ENCODE assay signal across 12 mouse cellular contexts in the genomic region with DNA sequence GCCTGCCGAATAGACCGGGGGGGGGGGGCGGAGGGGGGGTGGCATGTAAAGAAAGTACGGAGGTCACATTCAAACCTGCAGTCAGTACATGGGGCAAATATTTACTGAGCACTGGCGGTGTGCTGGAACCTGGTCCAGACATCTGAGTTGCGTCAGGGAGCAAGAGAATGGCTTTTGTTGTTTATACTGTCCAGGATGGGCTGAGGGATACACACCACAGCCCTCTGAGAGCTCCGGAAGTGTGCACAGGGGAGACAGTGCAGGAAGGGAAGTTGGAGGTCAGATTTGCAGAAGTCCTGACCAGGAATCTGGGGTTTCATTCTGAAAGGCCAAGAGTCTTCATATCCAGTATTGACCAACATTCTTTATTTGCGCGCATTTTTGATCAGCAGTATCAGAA. TPM values are rescaled to one million over a fixed set of nuclear protein-coding genes. Genes with fewer than 3 reads are reported as not detected.
DNase-seq lines count a peak whose midpoint lies in the region; ATAC-seq and TF ChIP-seq lines count a peak whose summit lies in the region.
"Had no signal": no experiment of that assay in that cellular context is flagged by ENCODE, and none has a peak within 500 bp of the region (broad histone marks: within the 10 kb centered on the region; RNA-seq: fewer than 3 reads in every experiment).

No protein-coding gene starts in this region.

- peaks cover 0 to 17% of the 10 kb centered on the region in 2 experiments; a peak in 2 of 4 replicates for H3K4me1 ChIP-seq in liver, embryonic 14.5 days (replicated peaks; ENCODE audit: control insufficient read depth in 2 of 2, insufficient read depth in 2 of 2, low read length in 1 of 2)
- 0 out of 2 replicates have a peak, but pooled peaks cover 3% of the 10 kb centered on the region for H3K4me1 ChIP-seq in hindbrain, embryonic 16.5 days (ENCODE audit: control insufficient read depth, insufficient read depth, low read depth, low read length)
- H3K4me1 ChIP-seq in forebrain, embryonic 13.5 days: no peaks in the 10 kb centered on the region; the same call in 1 of the 2 replicates

- H3K27me3 ChIP-seq in liver, embryonic 14.5 days (ENCODE audit: control insufficient read depth, insufficient read depth, low read length): no peaks in the 10 kb centered on the region
- no peaks in the 10 kb centered on the region for H3K27me3 ChIP-seq in hindbrain, embryonic 16.5 days (replicated peaks; ENCODE audit: control insufficient read depth, insufficient read depth, low read length)
- no peaks in the 10 kb centered on the region for H3K27me3 ChIP-seq in forebrain, embryonic 13.5 days

- no peak overlapping the region for H3K27ac ChIP-seq in liver, embryonic 14.5 days
- no peak overlapping the region for H3K27ac ChIP-seq in hindbrain, embryonic 16.5 days (ENCODE audit: low read depth, low read length)
- H3K27ac ChIP-seq in forebrain, embryonic 13.5 days: no peak overlapping the region

- no peaks in the 10 kb centered on the region for H3K9me3 ChIP-seq in liver, embryonic 14.5 days (ENCODE audit: control insufficient read depth, low read length)
- no peaks in the 10 kb centered on the region for H3K9me3 ChIP-seq in hindbrain, embryonic 16.5 days (ENCODE audit: control insufficient read depth, low read length)
- H3K9me3 ChIP-seq in forebrain, embryonic 13.5 days (replicated peaks): no peaks in the 10 kb centered on the region

- no peak overlapping the region for H3K4me3 ChIP-seq in liver, embryonic 14.5 days (ENCODE audit: insufficient read depth in 1 of 2, low read depth in 2 of 2, low read length in 2 of 2)
- no peak overlapping the region for H3K4me3 ChIP-seq in hindbrain, embryonic 16.5 days (ENCODE audit: low read length)
- H3K4me3 ChIP-seq in forebrain, embryonic 13.5 days: no peak overlapping the region

- H3K9ac ChIP-seq in liver, embryonic 14.5 days (replicated peaks): no peak overlapping the region
- no peak overlapping the region for H3K9ac ChIP-seq in hindbrain, embryonic 16.5 days (ENCODE audit: low read depth, low read length)
- no peak overlapping the region for H3K9ac ChIP-seq in forebrain, embryonic 13.5 days

- peak; percentile 71 for ATAC-seq in common myeloid progenitor, adult 5-6 weeks (replicated peaks; ENCODE audit: low read depth, poor library complexity, severe bottlenecking)
- ATAC-seq in liver, embryonic 14.5 days (ENCODE audit: insufficient read depth): peak; percentile 75
- peak; percentile 76 for ATAC-seq in megakaryocyte, adult 5-6 weeks (ENCODE audit: poor library complexity, severe bottlenecking)
- ATAC-seq in hindbrain, embryonic 16.5 days: no peak
- no peak for ATAC-seq in forebrain, embryonic 13.5 days

- no peak overlapping the region for H3K4me2 ChIP-seq in liver, embryonic 14.5 days (ENCODE audit: low read depth)
- no peak overlapping the region for H3K4me2 ChIP-seq in hindbrain, embryonic 16.5 days (ENCODE audit: low read length)
- H3K4me2 ChIP-seq in forebrain, embryonic 13.5 days: no peak overlapping the region

- H3K36me3 ChIP-seq in liver, embryonic 14.5 days (replicated peaks; ENCODE audit: control insufficient read depth, insufficient read depth, low read depth): no peaks in the 10 kb centered on the region
- H3K36me3 ChIP-seq in hindbrain, embryonic 16.5 days (ENCODE audit: control insufficient read depth, insufficient read depth, low read length): no peaks in the 10 kb centered on the region
- H3K36me3 ChIP-seq in forebrain, embryonic 13.5 days (ENCODE audit: poor library complexity, severe bottlenecking): no peaks in the 10 kb centered on the region

- no peak for TF ChIP-seq CTCF in liver, embryonic 14.5 days (IDR thresholded peaks at IDR 0.05; ENCODE audit: low read depth)

- DNase-seq in brain, adult 2 months (ENCODE audit: low read depth, low spot score): peak; percentile 32
- DNase-seq in liver, embryonic 14.5 days (ENCODE audit: low read depth in 3 of 3, low spot score in 3 of 3): peak in 2 of 3 experiments; percentile 22 to 32
- no peak for DNase-seq in spleen, postnatal 10 days (ENCODE audit: low spot score in 2 of 2)
- no peak for DNase-seq in cerebellum, postnatal 36 days

- no peak for TF ChIP-seq EP300 in liver, embryonic 14.5 days (IDR thresholded peaks at IDR 0.05; ENCODE audit: low read depth)

- 27% methylated on average over 9 of the region's 9 CpGs for WGBS in liver, embryonic 14.5 days (ENCODE audit: insufficient replicate concordance)
- 74% methylated on average over 9 of the region's 9 CpGs for WGBS in hindbrain, embryonic 16.5 days
- WGBS in forebrain, embryonic 13.5 days: 79% methylated on average over 9 of the region's 9 CpGs

RNA-seq across cellular contexts. Expression of a gene that starts 4.7 kb away (rescaled TPM):
- total RNA-seq in common myeloid progenitor, adult 5-6 weeks (2017): not detected in 2 replicates
- polyA plus RNA-seq in liver, embryonic 14.5 days (2012; rRNA removed): 0.86 and 1.4 TPM in 2 replicates
- 2.1 and 2.7 TPM in 2 replicates for polyA plus RNA-seq in liver, embryonic 14.5 days (2014; fragmentation: Nextera tagmentation; extraction: Ambion mirVana)
- 0.11 TPM in 1 of 2 replicates, not detected in the other for total RNA-seq in megakaryocyte, adult 5-6 weeks (2015)
- 0.04 and 0.11 TPM in 2 replicates for total RNA-seq in megakaryocyte, adult 5-6 weeks (2017)
- 0.04 and 0.05 TPM in 2 replicates for polyA plus RNA-seq in hindbrain, embryonic 16.5 days (2015; fragmentation: Nextera tagmentation; extraction: Ambion mirVana)
- not detected in 2 replicates for polyA plus RNA-seq in forebrain, embryonic 13.5 days (2015; fragmentation: Nextera tagmentation; extraction: Ambion mirVana)
- total RNA-seq: layer of hippocampus, postnatal 14 days had no signal
- polyA plus RNA-seq: hindbrain, embryonic 11.5 days; kidney, embryonic 16.5 days had no signal

RNA-seq across cellular contexts. Expression of a gene that starts 16.9 kb away (rescaled TPM):
- total RNA-seq in common myeloid progenitor, adult 5-6 weeks (2017): not detected in 2 replicates
- polyA plus RNA-seq in liver, embryonic 14.5 days (2012; rRNA removed): 0.66 and 0.73 TPM in 2 replicates
- 0.89 and 1.1 TPM in 2 replicates for polyA plus RNA-seq in liver, embryonic 14.5 days (2014; fragmentation: Nextera tagmentation; extraction: Ambion mirVana)
- total RNA-seq in megakaryocyte, adult 5-6 weeks (2015): not detected in 2 replicates
- total RNA-seq in megakaryocyte, adult 5-6 weeks (2017): not detected in 2 replicates
- polyA plus RNA-seq in hindbrain, embryonic 16.5 days (2015; fragmentation: Nextera tagmentation; extraction: Ambion mirVana): 6.8 and 9.0 TPM in 2 replicates
- polyA plus RNA-seq in forebrain, embryonic 13.5 days (2015; fragmentation: Nextera tagmentation; extraction: Ambion mirVana): 13.6 and 15.5 TPM in 2 replicates

RNA-seq across cellular contexts. Expression of a gene that starts 36.4 kb away (rescaled TPM):
- not detected in 2 replicates for total RNA-seq in common myeloid progenitor, adult 5-6 weeks (2017)
- polyA plus RNA-seq in liver, embryonic 14.5 days (2012; rRNA removed): 0.02 and 0.03 TPM in 2 replicates
- polyA plus RNA-seq in liver, embryonic 14.5 days (2014; fragmentation: Nextera tagmentation; extraction: Ambion mirVana): 0.08 and 0.13 TPM in 2 replicates
- total RNA-seq in megakaryocyte, adult 5-6 weeks (2015): not detected in 2 replicates
- not detected in 2 replicates for total RNA-seq in megakaryocyte, adult 5-6 weeks (2017)
- polyA plus RNA-seq in hindbrain, embryonic 16.5 days (2015; fragmentation: Nextera tagmentation; extraction: Ambion mirVana): 4.5 and 5.5 TPM in 2 replicates
- polyA plus RNA-seq in forebrain, embryonic 13.5 days (2015; fragmentation: Nextera tagmentation; extraction: Ambion mirVana): 5.7 and 6.1 TPM in 2 replicates
- total RNA-seq: gastrocnemius, adult 8-10 months had no signal

Comparison
In these comparisons a context has a peak if more than half of its experiments do, and no peak if none do; other contexts are left out.
1. DNase-seq: peak in brain, adult 2 months (single experiment) and liver, embryonic 14.5 days (2 of 3); none in spleen, postnatal 10 days (0 of 2) and cerebellum, postnatal 36 days (0 of 2).
2. ATAC-seq: peak in common myeloid progenitor, adult 5-6 weeks (single experiment), liver, embryonic 14.5 days (single experiment) and megakaryocyte, adult 5-6 weeks (single experiment); none in hindbrain, embryonic 16.5 days (single experiment) and forebrain, embryonic 13.5 days (single experiment).